Mouse (Mus musculus) neural tube, embryonic 12.5 days (tissue): ENCODE data around the gene Cyb5d1. TPM values are rescaled to one million over a fixed set of nuclear protein-coding genes. Genes with fewer than 3 reads are reported as not detected.

Experiments used
- ATAC-seq: fragments of 200-750 bp; cut with Nextera tagmentation; 2 replicates; pipeline ENCODE4 v1.8.0; 2017; ENCODE audit warnings: low read depth, mild to moderate bottlenecking, moderate TSS enrichment, moderate library complexity; ENCODE audit not compliant: low FRiP score
- H3K27ac ChIP-seq: fragments of 300-500 bp; sonication (generic); 2 replicates; pipeline ENCODE4 v1.5.1; 2016
- H3K27me3 ChIP-seq: fragments of 300-500 bp; sonication (generic); replicated peaks from 2 replicates; pipeline ENCODE4 v1.6.1; 2016; ENCODE audit warnings: mild to moderate bottlenecking
- H3K36me3 ChIP-seq: fragments of 300-500 bp; sonication (generic); 2 replicates; pipeline ENCODE4 v1.6.1; 2016; ENCODE audit warnings: mild to moderate bottlenecking
- H3K4me1 ChIP-seq: fragments of 300-500 bp; sonication (generic); 2 replicates; pipeline ENCODE4 v1.6.1; 2016
- H3K4me2 ChIP-seq: fragments of 300-500 bp; sonication (generic); replicated peaks from 2 replicates; pipeline ENCODE4 v1.6.1; 2016; ENCODE audit warnings: mild to moderate bottlenecking
- H3K4me3 ChIP-seq: fragments of 300-500 bp; sonication (generic); 2 replicates; pipeline ENCODE4 v1.5.1; 2016
- H3K9ac ChIP-seq: fragments of 300-500 bp; sonication (generic); 2 replicates; pipeline ENCODE4 v1.6.1; 2016; ENCODE audit warnings: mild to moderate bottlenecking
- H3K9me3 ChIP-seq: fragments of 300-500 bp; sonication (generic); 2 replicates; pipeline ENCODE4 v1.6.1; 2016; ENCODE audit warnings: mild to moderate bottlenecking
- WGBS: fragments of 180-500 bp; shearing (Covaris S2); methylation state at CpG from one replicate; pipeline ENCODE4 v1.1.7; 2016; 5-methylcytosine and 5-hydroxymethylcytosine counted together
- polyA plus RNA-seq: library from polyadenylated mRNA; unstranded; fragments of >200 nt; fragmentation: Nextera tagmentation; extraction: Ambion mirVana; gene quantifications from 2 replicates; pipeline ENCODE4 v1.2.1, GENCODE M21; 2016

Gene Cyb5d1
- polyA plus RNA-seq, 1 experiment from 2014 or later = 49.9 TPM

- 2% methylated on average over 25 of the region's 34 CpGs for WGBS
- Histone ChIP-seq H3K27ac (peak within 1 kb of the TSS; percentile 99), H3K27me3 (no peaks in the 10 kb centered on the region), H3K4me2 (peak within 1 kb of the TSS; percentile 90), H3K4me1 (peaks cover 53% of the 10 kb centered on the region), H3K9ac (peak within 1 kb of the TSS; percentile 99), H3K4me3 (peak within 1 kb of the TSS; percentile 99), H3K36me3 (peaks cover 13% of the 10 kb centered on the region; the same call in 1 of the 2 replicates), H3K9me3 (no peaks in the 10 kb centered on the region)
- no peak for ATAC-seq
These were observed 26.0 kb downstream of the Cyb5d1 start, which contains the start of gene Chd3 for GRCm38 (mm10) chr11:69369215-69369989. Chd3 (minus strand) TSS chr11:69369406.

GRCm38 (mm10) chr11:69368356-69369214 lies 26.8 kb downstream of the Cyb5d1 start:
- WGBS = under 1% methylated on average over 81 of the region's 106 CpGs
- peak overlapping the region; percentile 90 for H3K4me2 ChIP-seq
- H3K4me3 ChIP-seq = peak overlapping the region; percentile 99
- peaks cover 57% of the 10 kb centered on the region for H3K4me1 ChIP-seq
- no peak for ATAC-seq
- no peaks in the 10 kb centered on the region for H3K9me3 ChIP-seq
- no peaks in the 10 kb centered on the region for H3K27me3 ChIP-seq
- H3K27ac ChIP-seq = peak overlapping the region; percentile 99
- peaks cover 10% of the 10 kb centered on the region for H3K36me3 ChIP-seq
- peak overlapping the region; percentile 99 for H3K9ac ChIP-seq

GRCm38 (mm10) chr11:69367616-69368355 lies 27.6 kb downstream of the Cyb5d1 start:
- no peak for ATAC-seq
- Histone ChIP-seq H3K9ac (peak overlapping the region; percentile 99), H3K9me3 (no peaks in the 10 kb centered on the region), H3K4me1 (peaks cover 57% of the 10 kb centered on the region), H3K36me3 (peaks cover 13% of the 10 kb centered on the region), H3K27me3 (no peaks in the 10 kb centered on the region), H3K27ac (peak overlapping the region; percentile 99), H3K4me2 (peak overlapping the region; percentile 90), H3K4me3 (peak overlapping the region; percentile 99)
- under 1% methylated on average over 22 of the region's 22 CpGs for WGBS

GRCm38 (mm10) chr11:69366855-69367615 lies 28.4 kb downstream of the Cyb5d1 start:
- Histone ChIP-seq H3K36me3 (peaks cover 19% of the 10 kb centered on the region), H3K9me3 (no peaks in the 10 kb centered on the region), H3K9ac (peak overlapping the region; percentile 99), H3K4me1 (peaks cover 55% of the 10 kb centered on the region), H3K27ac (peak overlapping the region; percentile 99), H3K4me2 (peak overlapping the region; percentile 90), H3K4me3 (peak overlapping the region; percentile 99), H3K27me3 (no peaks in the 10 kb centered on the region)
- under 1% methylated on average over 22 of the region's 22 CpGs for WGBS
- no peak for ATAC-seq

GRCm38 (mm10) chr11:69366157-69366854 lies 29.1 kb downstream of the Cyb5d1 start:
- Histone ChIP-seq H3K27ac (peak overlapping the region; percentile 99), H3K9me3 (no peaks in the 10 kb centered on the region), H3K9ac (peak overlapping the region; percentile 99), H3K4me1 (peaks cover 47% of the 10 kb centered on the region), H3K36me3 (peaks cover 26% of the 10 kb centered on the region), H3K4me2 (peak overlapping the region; percentile 90), H3K4me3 (peak overlapping the region; percentile 99), H3K27me3 (no peaks in the 10 kb centered on the region)
- ATAC-seq = peak; percentile 84
- WGBS = 1% methylated on average over 26 of the region's 26 CpGs

- Histone ChIP-seq H3K9me3 (no peaks in the 10 kb centered on the region), H3K4me3 (peak overlapping the region; percentile 99), H3K4me2 (peak overlapping the region; percentile 90), H3K27me3 (no peaks in the 10 kb centered on the region), H3K36me3 (peaks cover 32% of the 10 kb centered on the region), H3K27ac (peak overlapping the region; percentile 95), H3K4me1 (peaks cover 42% of the 10 kb centered on the region), H3K9ac (peak overlapping the region; percentile 70)
- 30% methylated on average over 6 of the region's 6 CpGs for WGBS
- no peak for ATAC-seq
These were observed 29.7 kb downstream of the Cyb5d1 start for GRCm38 (mm10) chr11:69365722-69366121.

GRCm38 (mm10) chr11:69364910-69365309 lies 30.5 kb downstream of the Cyb5d1 start:
- H3K4me1 ChIP-seq = peaks cover 39% of the 10 kb centered on the region
- under 1% methylated on average over 6 of the region's 6 CpGs for WGBS
- ATAC-seq = peak; percentile 49
- H3K9ac ChIP-seq = 0 out of 2 replicates have a peak overlapping the region, but pooled peaks have one; percentile 70
- peaks cover 40% of the 10 kb centered on the region for H3K36me3 ChIP-seq
- H3K4me2 ChIP-seq = peak overlapping the region; percentile 90
- H3K4me3 ChIP-seq = peak overlapping the region; percentile 99
- no peaks in the 10 kb centered on the region for H3K27me3 ChIP-seq
- H3K9me3 ChIP-seq = no peaks in the 10 kb centered on the region
- H3K27ac ChIP-seq = peak overlapping the region; percentile 95

GRCm38 (mm10) chr11:69364376-69364775 lies 31.1 kb downstream of the Cyb5d1 start:
- Histone ChIP-seq H3K9ac (no peak overlapping the region), H3K4me2 (peak overlapping the region; percentile 90), H3K27ac (no peak overlapping the region), H3K27me3 (no peaks in the 10 kb centered on the region), H3K9me3 (no peaks in the 10 kb centered on the region), H3K4me1 (peaks cover 37% of the 10 kb centered on the region), H3K36me3 (peaks cover 46% of the 10 kb centered on the region), H3K4me3 (no peak overlapping the region)
- 61% methylated on average over 8 of the region's 8 CpGs for WGBS
- ATAC-seq = no peak

- no peak overlapping the region for H3K9ac ChIP-seq
- H3K9me3 ChIP-seq = no peaks in the 10 kb centered on the region
- H3K4me1 ChIP-seq = peaks cover 29% of the 10 kb centered on the region
- no peaks in the 10 kb centered on the region for H3K27me3 ChIP-seq
- 90% methylated on average over 2 of the region's 2 CpGs for WGBS
- H3K36me3 ChIP-seq = peaks cover 64% of the 10 kb centered on the region
- H3K4me2 ChIP-seq = no peak overlapping the region
- no peak overlapping the region for H3K4me3 ChIP-seq
- no peak overlapping the region for H3K27ac ChIP-seq
- no peak for ATAC-seq
These were observed 33.0 kb downstream of the Cyb5d1 start for GRCm38 (mm10) chr11:69362479-69362878.

GRCm38 (mm10) chr11:69362021-69362420 lies 33.4 kb downstream of the Cyb5d1 start:
- Histone ChIP-seq H3K27me3 (no peaks in the 10 kb centered on the region), H3K9me3 (no peaks in the 10 kb centered on the region), H3K4me1 (peaks cover 27% of the 10 kb centered on the region), H3K27ac (no peak overlapping the region), H3K4me2 (no peak overlapping the region), H3K36me3 (peaks cover 69% of the 10 kb centered on the region), H3K4me3 (no peak overlapping the region), H3K9ac (no peak overlapping the region)
- WGBS = 62% methylated on average over 7 of the region's 7 CpGs
- ATAC-seq = no peak

- no peak overlapping the region for H3K4me2 ChIP-seq
- ATAC-seq = no peak
- H3K27me3 ChIP-seq = no peaks in the 10 kb centered on the region
- no peaks in the 10 kb centered on the region for H3K9me3 ChIP-seq
- H3K4me1 ChIP-seq = peaks cover 2% of the 10 kb centered on the region; the same call in 1 of the 2 replicates
- H3K27ac ChIP-seq = no peak overlapping the region
- peaks cover 97% of the 10 kb centered on the region for H3K36me3 ChIP-seq
- 91% methylated on average over 12 of the region's 12 CpGs for WGBS
- no peak overlapping the region for H3K9ac ChIP-seq
- no peak overlapping the region for H3K4me3 ChIP-seq
These were observed 37.7 kb downstream of the Cyb5d1 start for GRCm38 (mm10) chr11:69357690-69358089.
